ENCODE assay signal across 10 mouse cellular contexts in the genomic region with DNA sequence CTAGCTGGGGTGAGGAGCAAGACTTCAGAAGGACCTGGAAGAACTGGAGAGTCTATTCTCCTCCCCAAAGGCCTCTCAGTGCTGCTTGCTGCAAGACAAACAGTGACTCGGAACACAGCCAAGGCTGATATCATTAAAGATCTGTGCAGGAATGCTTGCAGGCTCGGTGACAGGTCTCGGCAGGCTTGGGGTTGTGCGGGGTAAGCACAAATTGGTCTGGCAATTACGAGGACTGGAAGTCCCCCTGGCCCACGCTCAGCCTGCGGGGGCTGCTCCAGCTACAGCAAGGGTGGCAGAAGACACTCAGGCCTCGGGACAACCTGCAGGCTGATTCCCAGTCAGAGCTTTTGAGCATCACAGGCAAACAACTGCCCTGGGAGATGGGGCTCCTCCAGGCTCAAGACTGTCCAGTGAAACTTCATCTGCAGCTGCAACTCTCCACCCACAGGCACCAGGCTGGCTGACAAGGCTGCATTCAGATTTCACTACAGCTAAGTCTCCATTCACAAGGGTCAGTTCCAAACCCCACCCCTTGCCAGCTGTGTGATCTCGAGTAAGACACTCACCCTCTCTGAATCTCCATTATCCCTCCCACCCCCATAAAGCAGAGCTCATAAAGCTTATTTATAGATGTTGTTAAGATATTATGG. TPM values are rescaled to one million over a fixed set of nuclear protein-coding genes. Genes with fewer than 3 reads are reported as not detected.
A peak's percentile ranks its signal among the peaks of the same experiment; 100 is the strongest.
DNase-seq lines count a peak whose midpoint lies in the region; ATAC-seq lines count a peak whose summit lies in the region.
"Had no signal": no experiment of that assay in that cellular context is flagged by ENCODE, and none has a peak within 500 bp of the region (broad histone marks: within the 10 kb centered on the region; RNA-seq: fewer than 3 reads in every experiment).

No protein-coding gene starts in this region.

- H3K9me3 ChIP-seq in stomach, embryonic 15.5 days: no peaks in the 10 kb centered on the region
- H3K9me3 ChIP-seq: heart, embryonic 13.5 days; liver, embryonic 13.5 days had no signal

- H3K4me2 ChIP-seq in stomach, embryonic 15.5 days: 0 out of 2 replicates have a peak overlapping the region, but pooled peaks have one; percentile 34
- H3K4me2 ChIP-seq: heart, embryonic 13.5 days; liver, embryonic 13.5 days had no signal

- no peaks in the 10 kb centered on the region for H3K27me3 ChIP-seq in stomach, embryonic 15.5 days (replicated peaks)
- H3K27me3 ChIP-seq: liver, embryonic 13.5 days had no signal

- H3K4me1 ChIP-seq in stomach, embryonic 15.5 days: peaks cover 13% of the 10 kb centered on the region
- H3K4me1 ChIP-seq: liver, embryonic 13.5 days had no signal

- ATAC-seq in stomach, embryonic 15.5 days (ENCODE audit: insufficient read depth, low FRiP score, low read depth): no peak

- no peak overlapping the region for H3K4me3 ChIP-seq in stomach, embryonic 15.5 days (replicated peaks)
- H3K4me3 ChIP-seq: heart, embryonic 13.5 days; liver, embryonic 13.5 days had no signal

- H3K9ac ChIP-seq in stomach, embryonic 15.5 days: no peak overlapping the region
- H3K9ac ChIP-seq: heart, embryonic 13.5 days; liver, embryonic 13.5 days had no signal

- DNase-seq in adrenal gland, adult 8-10 months: peak; percentile 14
- DNase-seq in adrenal gland, postnatal 25 days: no peak
- peak; percentile 45 to 48 for DNase-seq in layer of hippocampus, postnatal 10 days (ENCODE audit: low spot score in 2 of 2)
- DNase-seq in layer of hippocampus, adult 9-11 months: no peak
- peak; percentile 19 to 21 for DNase-seq in kidney, postnatal 36 days
- no peak for DNase-seq in adipocyte (ENCODE audit: low spot score)
- DNase-seq in thymus, postnatal 0 days (ENCODE audit: low spot score): no peak
- DNase-seq: liver, embryonic 13.5 days had no signal

- WGBS in stomach, embryonic 15.5 days: 22% methylated on average over 9 of the region's 9 CpGs

- no peaks in the 10 kb centered on the region for H3K36me3 ChIP-seq in stomach, embryonic 15.5 days
- H3K36me3 ChIP-seq: heart, embryonic 13.5 days; liver, embryonic 13.5 days had no signal

- no peak overlapping the region for H3K27ac ChIP-seq in stomach, embryonic 15.5 days
- H3K27ac ChIP-seq: heart, embryonic 13.5 days; liver, embryonic 13.5 days had no signal

RNA-seq across cellular contexts. Expression of a gene that starts 31.0 kb away (rescaled TPM):
- 10 to 100 TPM in 1 of 4 experiments, 1 to 10 TPM in 3; 5.5 to 10.8 (median 7.5) TPM for total RNA-seq in adrenal gland, adult 8-10 months (2022)
- 4.3 and 4.6 TPM in 2 replicates for total RNA-seq in adrenal gland, postnatal 25 days (2021)
- total RNA-seq in layer of hippocampus, postnatal 10 days (2021): 100 to 1,000 TPM; 192 TPM
- polyA plus RNA-seq in stomach, embryonic 15.5 days (2015; fragmentation: Nextera tagmentation; extraction: Ambion mirVana): 2.0 and 2.3 TPM in 2 replicates
- 0.23 and 0.25 TPM in 2 replicates for polyA plus RNA-seq in thymus, postnatal 0 days (2015; fragmentation: Nextera tagmentation; extraction: Ambion mirVana)

Comparison
In these comparisons a context has a peak if more than half of its experiments do, and no peak if none do; other contexts are left out.
1. DNase-seq: peak in adrenal gland, adult 8-10 months (single experiment), layer of hippocampus, postnatal 10 days (2 of 2) and kidney, postnatal 36 days (2 of 2); none in adrenal gland, postnatal 25 days (single experiment), layer of hippocampus, adult 9-11 months (single experiment), adipocyte (single experiment) and thymus, postnatal 0 days (single experiment).
2. RNA of a gene that starts 31.0 kb away (total RNA-seq): 192 TPM in layer of hippocampus, postnatal 10 days; 5.5 to 10.8 TPM in adrenal gland, adult 8-10 months and 4.3 to 4.6 TPM in adrenal gland, postnatal 25 days; every median in the first group is over 10 times any median in the second.